Mouse (Mus musculus): ENCODE results near the gene Nudt8.
"Not testable (repeated sequence)": the region's sequence is repeated elsewhere in the genome, so short reads cannot be mapped to it uniquely, and the experiment has no call there.

Nudt8 gene

GRCm38 (mm10) chr19:4013066-4013465, 12.7 kb downstream of the Nudt8 start:
- in situ Hi-C loops (cut with MboI, MseI): no loop called here

- in situ Hi-C loops (cut with MboI, MseI): no loop called here
Measured at GRCm38 (mm10) chr19:4014802-4015201, 14.4 kb downstream of the Nudt8 start.

GRCm38 (mm10) chr19:4015635-4016034, 15.3 kb downstream of the Nudt8 start:
- in situ Hi-C loops (cut with MboI, MseI): no loop called here

GRCm38 (mm10) chr19:4017921-4018587, 17.7 kb downstream of the Nudt8 start:
- in situ Hi-C loops (cut with MboI, MseI): no loop called here

- in situ Hi-C loops (cut with MboI, MseI): no loop called here
Measured at GRCm38 (mm10) chr19:4018743-4019583, 18.6 kb downstream of the Nudt8 start.

- in situ Hi-C loops (cut with MboI, MseI): no loop called here
Measured at GRCm38 (mm10) chr19:4023185-4023584, 22.8 kb downstream of the Nudt8 start.

- in situ Hi-C loops (cut with MboI, MseI): no loop called here
Measured at GRCm38 (mm10) chr19:4027576-4027975, 27.2 kb downstream of the Nudt8 start.

- in situ Hi-C loops (cut with MboI, MseI): no loop called here
Measured at GRCm38 (mm10) chr19:4032668-4033067, 32.3 kb downstream of the Nudt8 start.

- in situ Hi-C loops (cut with MboI, MseI): no loop called here
Measured at GRCm38 (mm10) chr19:4033298-4033697, 32.9 kb downstream of the Nudt8 start.

GRCm38 (mm10) chr19:4033742-4034141, 33.4 kb downstream of the Nudt8 start:
- in situ Hi-C loops (cut with MboI, MseI): no loop called here

- in situ Hi-C loops (cut with MboI, MseI): no loop called here
Measured at GRCm38 (mm10) chr19:4036327-4037045, 36.1 kb downstream of the Nudt8 start.

GRCm38 (mm10) chr19:4037154-4037787, 36.9 kb downstream of the Nudt8 start:
- in situ Hi-C loops (cut with MboI, MseI): not testable (repeated sequence)

- in situ Hi-C loops (cut with MboI, MseI): no loop called here
Measured at GRCm38 (mm10) chr19:4037788-4038232, 37.4 kb downstream of the Nudt8 start, which contains the start of gene Gstp1. Gene Gstp1, minus strand, starts transcription at chr19:4037985.

GRCm38 (mm10) chr19:4040941-4041340, 40.6 kb downstream of the Nudt8 start:
- in situ Hi-C loops (cut with MboI, MseI): loop anchor here in 1 of 2 experiments (5.0 kb wide), 1 partner anchor 49 kb away; the partner anchor contains the start of gene Tbx10

- in situ Hi-C loops (cut with MboI, MseI): loop anchor here in 1 of 2 experiments (5.0 kb wide), 1 partner anchor 49 kb away; the partner anchor contains the start of gene Tbx10
Measured at GRCm38 (mm10) chr19:4041500-4041899, 41.1 kb downstream of the Nudt8 start.

- in situ Hi-C loops (cut with MboI, MseI): loop anchor here in 1 of 2 experiments (5.0 kb wide), 1 partner anchor 50 kb away; the partner anchor contains the start of gene Tbx10
Measured at GRCm38 (mm10) chr19:4042124-4042523, 41.7 kb downstream of the Nudt8 start.

- in situ Hi-C loops (cut with MboI, MseI): loop anchor here in 1 of 2 experiments (5.0 kb wide), 1 partner anchor 52 kb away; the partner anchor contains the start of gene Tbx10
Measured at GRCm38 (mm10) chr19:4044109-4044508, 43.7 kb downstream of the Nudt8 start.

- in situ Hi-C loops (cut with MboI, MseI): no loop called here
Measured at GRCm38 (mm10) chr19:4045966-4046865, 45.8 kb downstream of the Nudt8 start, which contains the start of gene Gstp2. Gene Gstp2, minus strand, starts transcription at chr19:4046023.

- in situ Hi-C loops (cut with MboI, MseI): no loop called here
Measured at GRCm38 (mm10) chr19:4046866-4047254, 46.5 kb downstream of the Nudt8 start.

- in situ Hi-C loops (cut with MboI, MseI): no loop called here
Measured at GRCm38 (mm10) chr19:4047859-4048258, 47.5 kb downstream of the Nudt8 start.
